Mouse (Mus musculus): ENCODE measurements around the gene Gabra1. TPM values are rescaled to one million over a fixed set of nuclear protein-coding genes. Genes with fewer than 3 reads are reported as not detected.

Gabra1 gene
- polyA plus RNA-seq (2014; fragmentation: Nextera tagmentation; extraction: Ambion mirVana): 1.7 and 2.5 TPM in 2 replicates

DNA sequence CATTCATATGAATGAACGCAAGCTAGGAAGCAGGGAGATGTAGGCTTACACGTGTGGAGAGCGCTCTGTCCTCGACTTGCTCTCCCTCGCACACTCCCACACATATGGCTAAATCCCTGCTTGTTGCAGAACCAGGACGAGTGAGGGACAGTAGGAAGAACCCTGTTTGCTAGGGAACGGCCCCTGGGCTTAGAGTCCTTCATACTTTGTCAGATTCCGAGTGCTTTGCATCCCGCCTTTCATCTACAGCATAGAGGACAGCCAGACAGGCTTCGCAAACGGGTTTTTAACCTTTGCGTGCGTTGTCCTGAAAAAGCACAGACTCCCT, at the start of gene Gabra1:
Gene Gabra1 (minus strand): TSS at position 106 of the 328 bp plus-strand sequence.
- Histone ChIP-seq H3K27me3 (ENCODE audit: control insufficient read depth, insufficient read depth, low read length) (peaks cover 7% of the 10 kb centered on the region; the same call in 1 of the 2 replicates), H3K4me1 (ENCODE audit: control insufficient read depth, insufficient read depth, low read length) (no peaks in the 10 kb centered on the region), H3K9ac (ENCODE audit: low read depth, low read length) (peak within 1 kb of the TSS; percentile 58; the same call in 1 of the 2 replicates), H3K36me3 (ENCODE audit: control insufficient read depth, insufficient read depth, low read length) (no peaks in the 10 kb centered on the region), H3K4me3 (ENCODE audit: low read length) (peak within 1 kb of the TSS; percentile 53), H3K27ac (ENCODE audit: low read depth, low read length) (no peak within 1 kb of the TSS), H3K4me2 (replicated peaks; ENCODE audit: low read depth, low read length) (peak within 1 kb of the TSS; percentile 89), H3K9me3 (ENCODE audit: control insufficient read depth, low read length) (no peaks in the 10 kb centered on the region)
- under 1% methylated on average over 13 of the region's 13 CpGs for WGBS
- ATAC-seq (ENCODE audit: low FRiP score, low TSS enrichment): peak; percentile 83

DNA sequence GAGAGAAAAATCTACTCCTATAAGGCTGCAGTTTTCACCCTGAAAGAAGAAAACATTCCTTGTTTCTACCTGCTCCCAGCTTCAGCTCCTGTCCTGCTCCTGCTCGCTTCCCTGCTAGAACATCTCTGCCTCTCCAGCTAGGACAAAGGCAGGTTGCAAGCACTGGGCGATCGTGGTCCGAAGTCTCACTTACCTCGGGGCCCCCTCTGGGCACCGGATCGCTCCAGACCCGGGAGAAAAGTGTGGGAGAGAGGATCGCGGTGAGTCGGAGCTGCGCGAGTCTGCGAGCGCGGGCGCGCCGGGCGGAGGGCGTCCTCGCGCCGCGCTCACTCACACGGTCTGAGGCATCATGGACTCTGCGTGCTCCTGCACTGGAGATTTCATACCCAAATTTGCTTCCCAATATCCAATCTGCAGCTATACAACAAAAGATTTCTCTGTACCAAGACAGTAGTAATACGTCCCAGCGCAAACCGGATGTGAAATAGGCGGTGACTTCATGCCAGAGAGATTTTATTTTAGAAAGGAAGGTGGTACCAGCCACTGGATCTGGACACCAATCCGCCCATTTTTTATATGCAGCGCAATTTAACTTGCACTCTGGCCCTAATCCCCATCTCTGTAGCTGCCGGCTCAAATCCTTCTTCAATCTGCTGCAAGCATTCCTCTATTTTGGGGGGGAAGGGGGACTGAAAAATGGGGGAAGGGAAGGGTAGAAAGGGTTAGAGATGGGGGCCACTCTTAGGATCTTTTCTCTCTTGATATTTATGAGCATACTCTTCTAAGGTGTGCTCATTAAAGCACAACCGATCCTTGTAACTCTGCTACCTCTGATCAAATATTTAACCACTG, 531 bp downstream of the Gabra1 start:
- no peaks in the 10 kb centered on the region for H3K36me3 ChIP-seq (ENCODE audit: control insufficient read depth, insufficient read depth, low read length)
- peaks cover 7% of the 10 kb centered on the region; the same call in 1 of the 2 replicates for H3K27me3 ChIP-seq (ENCODE audit: control insufficient read depth, insufficient read depth, low read length)
- peak overlapping the region; percentile 53 for H3K4me3 ChIP-seq (ENCODE audit: low read length)
- WGBS: under 1% methylated on average over 34 of the region's 35 CpGs
- no peaks in the 10 kb centered on the region for H3K4me1 ChIP-seq (ENCODE audit: control insufficient read depth, insufficient read depth, low read length)
- no peaks in the 10 kb centered on the region for H3K9me3 ChIP-seq (ENCODE audit: control insufficient read depth, low read length)
- peak overlapping the region; percentile 58; the same call in 1 of the 2 replicates for H3K9ac ChIP-seq (ENCODE audit: low read depth, low read length)
- peak overlapping the region; percentile 89 for H3K4me2 ChIP-seq (replicated peaks; ENCODE audit: low read depth, low read length)
- ATAC-seq (ENCODE audit: low FRiP score, low TSS enrichment): peak; percentile 91
- H3K27ac ChIP-seq (ENCODE audit: low read depth, low read length): no peak overlapping the region

DNA sequence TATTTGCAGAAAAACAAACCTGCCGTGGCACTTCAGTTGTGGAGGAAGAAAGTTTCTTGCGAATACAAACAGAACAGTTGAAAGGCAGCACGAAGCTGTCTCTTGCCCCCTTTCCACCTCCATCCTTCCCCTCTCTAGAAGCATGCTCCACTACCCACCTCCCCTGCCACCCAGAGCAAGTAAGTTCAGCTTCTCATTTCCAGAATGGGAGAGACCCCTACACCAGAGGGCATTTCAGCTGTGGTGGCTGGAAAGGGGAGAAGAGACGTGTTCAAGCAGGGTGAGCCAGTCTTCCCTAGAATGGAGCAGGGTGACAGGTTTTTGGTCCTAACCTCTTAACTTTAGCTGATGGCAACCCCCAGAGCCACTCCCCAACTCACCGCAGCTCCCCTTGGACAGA, 1.3 kb downstream of the Gabra1 start:
- Histone ChIP-seq H3K4me1 (ENCODE audit: control insufficient read depth, insufficient read depth, low read length) (no peaks in the 10 kb centered on the region), H3K4me3 (ENCODE audit: low read length) (peak overlapping the region; percentile 53), H3K27me3 (ENCODE audit: control insufficient read depth, insufficient read depth, low read length) (peaks cover 7% of the 10 kb centered on the region; the same call in 1 of the 2 replicates), H3K9me3 (ENCODE audit: control insufficient read depth, low read length) (no peaks in the 10 kb centered on the region), H3K4me2 (replicated peaks; ENCODE audit: low read depth, low read length) (peak overlapping the region; percentile 89), H3K27ac (ENCODE audit: low read depth, low read length) (no peak overlapping the region), H3K36me3 (ENCODE audit: control insufficient read depth, insufficient read depth, low read length) (no peaks in the 10 kb centered on the region), H3K9ac (ENCODE audit: low read depth, low read length) (no peak overlapping the region)
- 15% methylated on average over 5 of the region's 5 CpGs for WGBS
- peak; percentile 37; the same call in 1 of the 2 replicates for ATAC-seq (ENCODE audit: low FRiP score, low TSS enrichment)

DNA sequence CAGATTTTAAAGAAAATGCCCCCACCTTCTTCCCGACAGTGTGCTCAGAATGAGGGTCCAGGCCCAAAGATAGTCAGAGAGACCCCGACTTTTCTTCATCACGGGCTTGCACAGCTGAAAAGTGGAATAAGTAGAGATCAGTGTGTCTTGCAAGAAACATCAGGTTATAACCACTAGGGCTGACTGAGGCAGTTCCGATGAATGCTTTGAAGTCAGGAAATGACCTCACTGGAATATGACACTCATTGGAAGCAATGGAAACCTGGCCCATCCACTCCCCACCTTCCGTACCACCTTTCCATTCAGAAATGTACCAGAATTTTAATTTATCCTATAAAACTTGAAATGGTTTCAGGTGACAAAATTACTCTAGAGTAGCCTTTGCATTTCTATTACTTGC, 3.2 kb downstream of the Gabra1 start:
- Histone ChIP-seq H3K27ac (ENCODE audit: low read depth, low read length) (no peak overlapping the region), H3K4me1 (ENCODE audit: control insufficient read depth, insufficient read depth, low read length) (no peaks in the 10 kb centered on the region), H3K4me2 (replicated peaks; ENCODE audit: low read depth, low read length) (no peak overlapping the region), H3K9ac (ENCODE audit: low read depth, low read length) (no peak overlapping the region), H3K4me3 (ENCODE audit: low read length) (no peak overlapping the region), H3K27me3 (ENCODE audit: control insufficient read depth, insufficient read depth, low read length) (peaks cover 7% of the 10 kb centered on the region; the same call in 1 of the 2 replicates), H3K36me3 (ENCODE audit: control insufficient read depth, insufficient read depth, low read length) (no peaks in the 10 kb centered on the region), H3K9me3 (ENCODE audit: control insufficient read depth, low read length) (no peaks in the 10 kb centered on the region)
- no peak for ATAC-seq (ENCODE audit: low FRiP score, low TSS enrichment)
- 77% methylated on average over 5 of the region's 5 CpGs for WGBS

DNA sequence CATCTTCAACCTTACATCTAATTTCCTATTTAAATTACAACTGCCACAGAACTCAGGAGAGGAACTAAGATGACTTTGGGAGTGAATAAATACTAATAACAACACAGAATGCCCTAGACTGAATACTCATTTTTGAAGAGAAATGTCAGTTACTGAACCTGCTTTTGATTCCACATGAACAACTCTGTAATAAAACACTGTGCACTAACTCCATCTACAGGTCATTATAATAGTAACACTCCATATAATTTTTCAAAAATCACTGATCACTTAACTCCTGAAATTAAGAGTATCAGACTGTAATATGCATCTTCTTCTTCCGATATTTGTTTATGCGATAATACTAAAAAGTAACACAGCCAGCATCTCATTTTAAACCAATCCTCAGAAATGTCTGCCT, 4.4 kb downstream of the Gabra1 start:
- H3K27me3 ChIP-seq (ENCODE audit: control insufficient read depth, insufficient read depth, low read length): peaks cover 7% of the 10 kb centered on the region; the same call in 1 of the 2 replicates
- no peaks in the 10 kb centered on the region for H3K9me3 ChIP-seq (ENCODE audit: control insufficient read depth, low read length)
- no peak overlapping the region for H3K9ac ChIP-seq (ENCODE audit: low read depth, low read length)
- no peak overlapping the region for H3K4me3 ChIP-seq (ENCODE audit: low read length)
- no peaks in the 10 kb centered on the region for H3K36me3 ChIP-seq (ENCODE audit: control insufficient read depth, insufficient read depth, low read length)
- WGBS: 98% methylated on average over 2 of the region's 2 CpGs
- H3K4me2 ChIP-seq (replicated peaks; ENCODE audit: low read depth, low read length): no peak overlapping the region
- no peak for ATAC-seq (ENCODE audit: low FRiP score, low TSS enrichment)
- no peak overlapping the region for H3K27ac ChIP-seq (ENCODE audit: low read depth, low read length)
- no peaks in the 10 kb centered on the region for H3K4me1 ChIP-seq (ENCODE audit: control insufficient read depth, insufficient read depth, low read length)

DNA sequence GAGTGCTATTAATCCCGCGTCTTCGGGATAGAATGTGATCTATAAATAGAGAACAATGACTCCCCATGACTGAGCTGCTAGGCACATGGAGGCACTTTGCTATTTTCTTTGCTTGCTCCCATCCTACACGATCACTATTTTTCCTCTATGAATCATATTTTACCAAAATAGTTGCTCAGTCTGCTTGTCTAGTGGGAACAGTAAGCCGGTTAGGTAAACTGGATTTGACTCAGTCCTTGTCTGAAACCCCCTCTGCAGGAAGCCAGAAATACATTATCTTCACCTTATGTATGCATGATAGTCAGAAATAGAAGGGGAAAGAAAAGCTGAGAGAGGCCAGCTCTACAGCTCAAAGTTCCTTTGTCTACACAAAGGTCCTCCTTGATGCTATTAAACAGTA, 31.3 kb downstream of the Gabra1 start:
- WGBS: 91% methylated on average over 5 of the region's 5 CpGs
- H3K4me2 ChIP-seq (replicated peaks; ENCODE audit: low read depth, low read length): no peak overlapping the region
- no peak overlapping the region for H3K9ac ChIP-seq (ENCODE audit: low read depth, low read length)
- no peak overlapping the region for H3K4me3 ChIP-seq (ENCODE audit: low read length)
- no peak for ATAC-seq (ENCODE audit: low FRiP score, low TSS enrichment)
- H3K27ac ChIP-seq (ENCODE audit: low read depth, low read length): no peak overlapping the region
- H3K36me3 ChIP-seq (ENCODE audit: control insufficient read depth, insufficient read depth, low read length): no peaks in the 10 kb centered on the region
- H3K9me3 ChIP-seq (ENCODE audit: control insufficient read depth, low read length): no peaks in the 10 kb centered on the region
- H3K27me3 ChIP-seq (ENCODE audit: control insufficient read depth, insufficient read depth, low read length): no peaks in the 10 kb centered on the region
- no peaks in the 10 kb centered on the region for H3K4me1 ChIP-seq (ENCODE audit: control insufficient read depth, insufficient read depth, low read length)

DNA sequence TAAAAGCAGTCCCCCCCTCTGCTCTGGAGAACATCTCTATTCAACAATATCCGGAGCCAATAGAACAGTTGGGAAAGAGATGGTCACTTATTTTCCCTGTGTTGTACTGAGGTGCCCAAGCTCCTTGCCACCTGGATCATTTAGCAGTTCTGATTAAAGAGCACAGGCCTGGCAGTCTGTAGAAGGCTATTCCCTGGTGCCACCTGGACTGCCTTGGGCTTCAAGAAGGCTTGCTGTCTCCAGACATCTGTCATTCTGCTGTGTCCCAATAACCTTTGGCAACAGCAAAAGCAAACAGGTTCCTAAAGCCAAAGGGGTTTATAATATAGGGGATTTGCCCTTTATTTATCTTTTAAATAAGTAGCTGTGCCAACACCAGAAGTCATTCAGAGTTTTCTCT, 65.8 kb downstream of the Gabra1 start:
- H3K4me2 ChIP-seq (replicated peaks; ENCODE audit: low read depth, low read length): no peak overlapping the region
- 82% methylated on average over 1 of the region's 1 CpGs for WGBS

DNA sequence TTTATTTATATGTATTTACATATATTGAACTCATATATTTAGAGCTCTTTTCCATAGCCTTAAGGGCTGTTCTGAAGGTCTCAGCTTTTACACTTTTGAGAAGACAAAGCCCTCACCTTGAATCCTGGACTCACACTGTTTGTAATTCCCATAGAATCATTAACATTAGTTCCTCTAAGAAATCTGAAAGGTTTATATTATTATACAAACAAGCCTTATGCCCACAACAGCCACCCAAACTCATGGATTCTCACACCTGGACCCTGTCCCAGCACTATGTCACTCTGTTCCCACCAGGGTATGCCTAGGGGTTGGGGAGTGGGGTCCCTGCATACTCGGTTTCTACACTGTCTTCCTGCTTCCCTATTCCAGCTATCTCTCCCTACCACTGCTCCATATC, 72.7 kb downstream of the Gabra1 start:
- Histone ChIP-seq H3K9me3 (ENCODE audit: control insufficient read depth, low read length) (no peaks in the 10 kb centered on the region), H3K4me2 (replicated peaks; ENCODE audit: low read depth, low read length) (no peak overlapping the region), H3K27me3 (ENCODE audit: control insufficient read depth, insufficient read depth, low read length) (no peaks in the 10 kb centered on the region), H3K9ac (ENCODE audit: low read depth, low read length) (no peak overlapping the region), H3K4me1 (ENCODE audit: control insufficient read depth, insufficient read depth, low read length) (no peaks in the 10 kb centered on the region), H3K36me3 (ENCODE audit: control insufficient read depth, insufficient read depth, low read length) (no peaks in the 10 kb centered on the region), H3K4me3 (ENCODE audit: low read length) (no peak overlapping the region), H3K27ac (ENCODE audit: low read depth, low read length) (no peak overlapping the region)
- 82% methylated on average over 1 of the region's 1 CpGs for WGBS
- ATAC-seq (ENCODE audit: low FRiP score, low TSS enrichment): no peak

More for the DNA sequence above, 65.8 kb downstream of the Gabra1 start:
- no peak overlapping the region for H3K27ac ChIP-seq (ENCODE audit: low read depth, low read length)
- H3K27me3 ChIP-seq (ENCODE audit: control insufficient read depth, insufficient read depth, low read length): no peaks in the 10 kb centered on the region
- no peaks in the 10 kb centered on the region for H3K36me3 ChIP-seq (ENCODE audit: control insufficient read depth, insufficient read depth, low read length)
- H3K9me3 ChIP-seq (ENCODE audit: control insufficient read depth, low read length): no peaks in the 10 kb centered on the region
- no peak overlapping the region for H3K4me3 ChIP-seq (ENCODE audit: low read length)
- H3K9ac ChIP-seq (ENCODE audit: low read depth, low read length): no peak overlapping the region
- H3K4me1 ChIP-seq (ENCODE audit: control insufficient read depth, insufficient read depth, low read length): no peaks in the 10 kb centered on the region
- ATAC-seq (ENCODE audit: low FRiP score, low TSS enrichment): no peak

DNA sequence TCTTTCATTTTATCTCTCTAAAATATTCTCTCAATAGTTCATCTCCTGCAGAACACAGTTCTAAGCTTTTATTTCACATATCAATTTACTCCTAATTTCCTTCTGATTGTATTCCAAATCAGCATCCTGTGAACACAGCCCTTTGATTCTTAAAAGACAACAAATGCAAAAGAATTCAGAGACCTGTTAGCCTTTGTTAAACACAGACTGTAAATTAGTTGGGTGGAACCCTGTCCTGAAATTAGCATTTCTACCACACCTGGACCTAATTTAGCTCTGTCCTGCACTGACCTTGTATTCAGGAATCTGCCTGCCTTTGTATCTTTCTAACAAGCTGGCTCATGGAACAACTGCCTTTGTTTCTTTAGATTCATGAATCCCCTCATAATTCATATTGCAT, 73.1 kb downstream of the Gabra1 start:
- ATAC-seq (ENCODE audit: low FRiP score, low TSS enrichment): no peak
- no peak overlapping the region for H3K9ac ChIP-seq (ENCODE audit: low read depth, low read length)
- no peaks in the 10 kb centered on the region for H3K4me1 ChIP-seq (ENCODE audit: control insufficient read depth, insufficient read depth, low read length)
- no peaks in the 10 kb centered on the region for H3K9me3 ChIP-seq (ENCODE audit: control insufficient read depth, low read length)
- H3K36me3 ChIP-seq (ENCODE audit: control insufficient read depth, insufficient read depth, low read length): no peaks in the 10 kb centered on the region
- no peak overlapping the region for H3K27ac ChIP-seq (ENCODE audit: low read depth, low read length)
- no peak overlapping the region for H3K4me3 ChIP-seq (ENCODE audit: low read length)
- H3K27me3 ChIP-seq (ENCODE audit: control insufficient read depth, insufficient read depth, low read length): no peaks in the 10 kb centered on the region
- no peak overlapping the region for H3K4me2 ChIP-seq (replicated peaks; ENCODE audit: low read depth, low read length)
